Mouse (Mus musculus) brain, embryonic 14.5 days (tissue): Measurements from ENCODE around the gene Cfap157.

ENCODE experiments used
- CTCF ChIP-seq: fragments of 200-500 bp; IDR thresholded peaks from 2 replicates; pipeline ENCODE4 v1.5.1; 2012; ENCODE audit warnings: inconsistent platforms, mild to moderate bottlenecking, moderate library complexity, borderline replicate concordance; ENCODE audit not compliant: insufficient read depth, insufficient read length; ENCODE audit errors: extremely low read depth
- POLR2A ChIP-seq: fragments of 200-500 bp; IDR thresholded peaks from 2 replicates; pipeline ENCODE4 v1.6.1; 2012; ENCODE audit warnings: mild to moderate bottlenecking, inconsistent platforms, borderline replicate concordance; ENCODE audit not compliant: poor library complexity, insufficient read depth, insufficient read length, severe bottlenecking; ENCODE audit errors: extremely low read depth

GRCm38 (mm10) chr2:32767241-32767640 lies 17.0 kb downstream of the Cfap157 start:
- TF ChIP-seq POLR2A (no peak), CTCF (no peak)
